Mouse (Mus musculus): ENCODE results near the gene Rsph6a. TPM values are rescaled to one million over a fixed set of nuclear protein-coding genes. Genes with fewer than 3 reads are reported as not detected.
A peak's percentile ranks its signal among the peaks of the same experiment; 100 is the strongest.

The Rsph6a gene
- polyA plus RNA-seq, 1 experiment from 2014 or later, result not detected

DNA sequence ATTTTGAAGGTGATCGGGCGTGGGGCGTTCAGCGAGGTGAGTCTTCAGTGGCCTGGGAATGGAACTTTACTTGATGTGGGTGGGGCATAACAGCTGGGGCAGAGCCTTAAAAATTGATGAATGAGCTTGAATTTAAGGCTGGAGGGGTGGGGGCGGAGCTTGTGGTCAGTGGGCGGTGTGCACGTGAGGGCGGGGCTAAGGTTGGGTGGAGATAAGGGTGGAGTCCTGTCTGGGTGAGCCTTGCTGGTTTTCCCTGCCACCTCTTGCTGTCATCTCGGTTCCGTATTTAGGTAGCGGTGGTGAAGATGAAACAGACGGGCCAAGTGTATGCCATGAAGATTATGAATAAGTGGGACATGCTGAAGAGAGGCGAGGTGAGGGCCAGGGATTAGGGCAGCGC is 31.6 kb downstream of the Rsph6a start:
- TF ChIP-seq CTCF (IDR thresholded peaks at IDR 0.05), result no peak
- in situ Hi-C loops (cut with MboI; ENCODE audit: low pct_unique_long_range_greater_than_20kb), result no loop called here
- DNase-seq (ENCODE audit: low read depth, low spot score) (no peak), ATAC-seq (no peak)
- ChIA-PET CTCF (interaction anchor here (17.1 kb wide), 1 partner anchor 11 kb away, joined by 238 read pairs; the partner anchor contains the start of gene Dmwd), POLR2A (interaction anchor here (7.5 kb wide), 1 partner anchor 8 kb away, joined by 48 read pairs; the partner anchor contains the start of gene Six5)
- no peaks in the 10 kb centered on the region for H3K27me3 ChIP-seq

DNA sequence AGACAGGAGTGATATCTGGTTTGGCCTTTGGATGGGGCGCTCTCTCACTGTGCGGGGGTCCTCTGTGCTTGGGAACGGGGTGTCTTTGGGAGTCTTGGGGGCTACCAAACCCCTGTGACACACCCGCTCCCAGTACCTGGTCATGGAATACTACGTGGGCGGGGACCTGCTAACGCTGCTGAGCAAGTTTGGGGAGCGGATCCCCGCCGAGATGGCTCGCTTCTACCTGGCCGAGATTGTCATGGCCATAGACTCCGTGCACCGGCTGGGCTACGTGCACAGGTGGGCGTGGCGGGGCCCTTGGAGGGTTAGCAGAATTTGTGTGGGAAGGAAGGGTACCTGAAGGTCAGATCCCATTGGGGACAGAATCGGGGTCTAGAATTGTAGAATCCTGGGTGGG is 32.3 kb downstream of the Rsph6a start:
- POLR2A ChIA-PET, result interaction anchor here (0.5 to 1.0 kb wide), 2 partner anchors 10 to 12 kb away, joined by 3 to 5 read pairs; partner anchors contain the start of gene Dmwd
- no peak for ATAC-seq
- no peak for TF ChIP-seq CTCF (IDR thresholded peaks at IDR 0.05)
- in situ Hi-C loops (cut with MboI; ENCODE audit: low pct_unique_long_range_greater_than_20kb), result no loop called here
- no peaks in the 10 kb centered on the region for H3K27me3 ChIP-seq
- CTCF ChIA-PET, result interaction anchor here (17.1 kb wide), 1 partner anchor 12 kb away, joined by 238 read pairs; the partner anchor contains the start of gene Dmwd
- DNase-seq (ENCODE audit: low read depth, low spot score), result no peak

DNA sequence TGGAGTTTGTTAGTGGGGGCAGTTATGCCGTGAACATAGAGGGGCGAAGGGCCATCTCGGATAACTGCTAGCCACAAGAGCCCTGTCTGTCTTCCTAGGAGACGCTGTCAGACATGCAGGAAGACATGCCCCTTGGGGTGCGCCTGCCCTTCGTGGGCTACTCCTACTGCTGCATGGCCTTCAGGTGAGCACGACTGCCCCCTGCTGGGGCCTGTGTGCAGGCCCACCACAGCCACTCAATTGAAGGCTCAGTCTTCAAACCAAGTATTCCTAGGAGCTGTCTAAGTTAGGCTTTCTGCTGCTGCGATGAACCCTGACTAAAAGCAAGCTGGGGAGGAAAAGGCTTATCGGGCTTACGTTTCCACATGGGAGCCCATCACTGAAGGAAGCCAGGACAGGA is 34.3 kb downstream of the Rsph6a start:
- ChIA-PET POLR2A (interaction anchor here (1.3 kb wide), 1 partner anchor 13 kb away, joined by 15 read pairs; the partner anchor contains the start of gene Dmwd), CTCF (interaction anchor here (1.2 to 17.1 kb wide), 4 partner anchors 14 to 52 kb away, joined by 4 to 238 read pairs (median 5); partner anchors contain the start of gene Dmwd)
- no peaks in the 10 kb centered on the region for H3K27me3 ChIP-seq
- DNase-seq (ENCODE audit: low read depth, low spot score) (no peak), ATAC-seq (no peak)
- in situ Hi-C loops (cut with MboI; ENCODE audit: low pct_unique_long_range_greater_than_20kb), result no loop called here
- TF ChIP-seq CTCF (IDR thresholded peaks at IDR 0.05), result no peak

DNA sequence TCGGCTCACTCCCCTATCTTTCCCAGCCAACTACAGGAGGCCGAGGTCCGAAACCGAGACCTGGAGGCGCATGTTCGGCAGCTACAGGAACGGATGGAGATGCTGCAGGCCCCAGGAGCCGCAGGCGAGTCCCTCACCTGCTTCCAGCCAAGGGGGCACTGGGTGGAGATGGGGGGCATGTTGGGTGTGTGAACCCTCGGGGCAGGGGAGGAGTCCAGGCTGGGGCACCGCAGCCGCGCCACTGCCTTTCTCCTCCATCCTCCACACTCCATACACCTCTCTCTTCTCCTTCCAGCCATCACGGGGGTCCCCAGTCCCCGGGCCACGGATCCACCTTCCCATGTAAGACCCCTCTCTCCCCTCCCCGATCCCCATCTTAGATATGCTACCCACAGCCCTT is 37.4 kb downstream of the Rsph6a start:
- ATAC-seq (no peak), DNase-seq (ENCODE audit: low read depth, low spot score) (no peak)
- in situ Hi-C loops (cut with MboI; ENCODE audit: low pct_unique_long_range_greater_than_20kb), result no loop called here
- CTCF ChIA-PET, result interaction anchor here (2.5 to 17.1 kb wide), 2 partner anchors 9 to 17 kb away, joined by 25 to 238 read pairs; partner anchors contain the start of genes Dmpk and Dmwd
- no peaks in the 10 kb centered on the region for H3K27me3 ChIP-seq
- no peak for TF ChIP-seq CTCF (IDR thresholded peaks at IDR 0.05)
- POLR2A ChIA-PET, result interaction anchor here (0.9 to 5.8 kb wide), 4 partner anchors 9 to 28 kb away, joined by 4 to 48 read pairs (median 20); partner anchors contain the start of genes Dmpk and Dmwd

- POLR2A ChIA-PET, result interaction anchor here (1.3 to 5.8 kb wide), 5 partner anchors 10 to 28 kb away, joined by 4 to 48 read pairs (median 5); partner anchors contain the start of genes Dmpk and Dmwd
- H3K27me3 ChIP-seq, result no peaks in the 10 kb centered on the region
- ATAC-seq, result no peak
- in situ Hi-C loops (cut with MboI; ENCODE audit: low pct_unique_long_range_greater_than_20kb), result no loop called here
- TF ChIP-seq CTCF (IDR thresholded peaks at IDR 0.05), result no peak
- DNase-seq (ENCODE audit: low read depth, low spot score), result no peak
- CTCF ChIA-PET, result interaction anchor here (0.9 to 17.1 kb wide), 3 partner anchors 9 to 67 kb away, joined by 4 to 238 read pairs (median 25); partner anchors contain the start of genes Dmpk and Dmwd
These were observed 38.1 kb downstream of the Rsph6a start for GRCm38 (mm10) chr7:19092381-19093173.

GRCm38 (mm10) chr7:19093174-19093521 is 38.7 kb downstream of the Rsph6a start:
- ChIA-PET POLR2A (interaction anchor here (1.4 to 5.8 kb wide), 4 partner anchors 10 to 27 kb away, joined by 4 to 48 read pairs (median 20); partner anchors contain the start of genes Dmpk and Dmwd), CTCF (interaction anchor here (0.9 to 17.1 kb wide), 4 partner anchors 10 to 67 kb away, joined by 4 to 238 read pairs (median 15); partner anchors contain the start of genes Dmpk, Dmwd, Qpctl and Snrpd2)

DNA sequence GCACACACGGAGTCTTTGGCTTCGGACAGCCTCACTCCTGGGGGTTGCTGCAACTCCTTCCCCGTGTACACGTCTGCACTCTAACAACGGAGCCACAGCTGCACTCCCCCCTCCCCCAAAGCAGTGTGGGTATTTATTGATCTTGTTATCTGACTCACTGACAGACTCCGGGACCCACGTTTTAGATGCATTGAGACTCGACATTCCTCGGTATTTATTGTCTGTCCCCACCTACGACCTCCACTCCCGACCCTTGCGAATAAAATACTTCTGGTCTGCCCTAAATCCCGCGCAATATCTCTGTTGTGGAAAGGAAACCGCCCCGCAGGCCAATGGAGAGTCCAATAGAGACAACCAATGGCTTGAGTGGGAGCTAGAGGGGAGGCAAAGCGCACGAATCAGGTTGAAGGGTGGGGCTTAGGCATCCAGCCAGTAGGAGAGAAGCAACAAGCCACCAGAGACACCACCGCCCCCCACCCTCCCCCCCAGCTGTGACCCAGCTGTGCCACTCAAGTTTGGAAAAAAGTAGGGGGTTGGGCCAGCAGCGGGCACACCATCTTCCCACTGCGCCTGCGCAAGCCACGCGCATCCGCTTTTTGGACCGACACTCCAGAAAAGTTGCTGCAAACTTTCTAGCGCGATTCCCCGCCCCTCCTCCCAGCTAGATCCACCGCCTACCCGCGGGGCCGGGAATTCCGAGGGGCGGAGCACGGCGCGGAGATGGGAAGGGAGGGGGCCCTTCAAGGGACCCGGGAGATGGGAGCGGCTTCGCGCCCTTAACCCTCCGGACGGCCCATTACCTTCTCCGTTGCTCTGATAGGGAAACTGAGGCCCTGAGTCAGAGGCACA is 39.3 kb downstream of the Rsph6a start:
- CTCF ChIA-PET, result interaction anchor here (0.9 to 17.1 kb wide), 4 partner anchors 11 to 68 kb away, joined by 4 to 238 read pairs (median 15); partner anchors contain the start of genes Dmpk, Dmwd, Qpctl and Snrpd2
- TF ChIP-seq CTCF (IDR thresholded peaks at IDR 0.05), result no peak
- peak; percentile 92 for DNase-seq (ENCODE audit: low read depth, low spot score)
- no peaks in the 10 kb centered on the region for H3K27me3 ChIP-seq
- POLR2A ChIA-PET, result interaction anchor here (0.5 to 5.8 kb wide), 5 partner anchors 11 to 44 kb away, joined by 4 to 48 read pairs (median 6); partner anchors contain the start of genes Dmpk and Dmwd
- peak; percentile 64 for ATAC-seq
- in situ Hi-C loops (cut with MboI; ENCODE audit: low pct_unique_long_range_greater_than_20kb), result no loop called here

More at GRCm38 (mm10) chr7:19093174-19093521, 38.7 kb downstream of the Rsph6a start:
- ATAC-seq (no peak), DNase-seq (ENCODE audit: low read depth, low spot score) (no peak)
- in situ Hi-C loops (cut with MboI; ENCODE audit: low pct_unique_long_range_greater_than_20kb), result no loop called here
- no peak for TF ChIP-seq CTCF (IDR thresholded peaks at IDR 0.05)
- H3K27me3 ChIP-seq, result no peaks in the 10 kb centered on the region

- CTCF ChIA-PET, result interaction anchor here (17.1 kb wide), 1 partner anchor 20 kb away, joined by 238 read pairs; the partner anchor contains the start of gene Dmwd
- no peaks in the 10 kb centered on the region for H3K27me3 ChIP-seq
- in situ Hi-C loops (cut with MboI; ENCODE audit: low pct_unique_long_range_greater_than_20kb), result no loop called here
- TF ChIP-seq CTCF (IDR thresholded peaks at IDR 0.05), result no peak
- ATAC-seq, result no peak
- POLR2A ChIA-PET, result interaction anchor here (0.5 to 5.8 kb wide), 4 partner anchors 12 to 92 kb away, joined by 5 to 48 read pairs (median 21); partner anchors contain the start of genes Dmpk and Dmwd
- DNase-seq (ENCODE audit: low read depth, low spot score), result no peak
These were observed 40.0 kb downstream of the Rsph6a start, which contains the start of gene Six5 for GRCm38 (mm10) chr7:19094471-19094825. Gene Six5, plus strand, starts transcription at chr7:19094594.
